Mouse (Mus musculus) hindbrain, embryonic 11.5 days (tissue): ENCODE measurements around the gene Fn3k. TPM values are rescaled to one million over a fixed set of nuclear protein-coding genes. Genes with fewer than 3 reads are reported as not detected.

Experiments
- ATAC-seq: fragments of 200-750 bp; cut with Nextera tagmentation; 2 replicates; pipeline ENCODE4 v1.8.0; 2017; ENCODE audit warnings: mild to moderate bottlenecking, moderate TSS enrichment, moderate library complexity; ENCODE audit not compliant: low FRiP score
- DNase-seq: peaks from one replicate; pipeline ENCODE4 v3.0.0-alpha.2; 2015; ENCODE audit warnings: low spot score
- H3K27ac ChIP-seq: fragments of 300-500 bp; sonication (generic); 2 replicates; pipeline ENCODE4 v1.5.1; 2014; ENCODE audit warnings: mild to moderate bottlenecking, low read depth, low read length
- H3K27me3 ChIP-seq: fragments of 300-500 bp; sonication (generic); 2 replicates; pipeline ENCODE4 v1.6.1; 2014; ENCODE audit warnings: mild to moderate bottlenecking, low read length, moderate library complexity, mixed read lengths; ENCODE audit not compliant: control insufficient read depth, insufficient read depth
- H3K36me3 ChIP-seq: fragments of 300-500 bp; sonication (generic); 2 replicates; pipeline ENCODE4 v1.6.1; 2014; ENCODE audit warnings: mild to moderate bottlenecking, low read length, moderate library complexity, mixed read lengths; ENCODE audit not compliant: control insufficient read depth, insufficient read depth
- H3K4me1 ChIP-seq: fragments of 300-500 bp; sonication (generic); replicated peaks from 2 replicates; pipeline ENCODE4 v1.6.1; 2014; ENCODE audit warnings: low read length, mixed read lengths; ENCODE audit not compliant: control insufficient read depth, insufficient read depth
- H3K4me2 ChIP-seq: fragments of 300-500 bp; sonication (generic); replicated peaks from 2 replicates; pipeline ENCODE4 v1.6.1; 2014; ENCODE audit warnings: mild to moderate bottlenecking, low read depth, low read length
- H3K4me3 ChIP-seq: fragments of 300-500 bp; sonication (generic); 2 replicates; pipeline ENCODE4 v1.5.1; 2014; ENCODE audit warnings: low read depth, low read length
- H3K9ac ChIP-seq: fragments of 300-500 bp; sonication (generic); 2 replicates; pipeline ENCODE4 v1.6.1; 2014; ENCODE audit warnings: low read depth, low read length
- H3K9me3 ChIP-seq: fragments of 300-500 bp; sonication (generic); 2 replicates; pipeline ENCODE4 v1.6.1; 2016; ENCODE audit warnings: low read length; ENCODE audit not compliant: control insufficient read depth
- WGBS: fragments of 180-500 bp; shearing (Covaris S2); extraction: QIAGEN DNeasy Blood & Tissue Kit; methylation state at CpG from one replicate; pipeline ENCODE4 v1.1.7; 2014; 5-methylcytosine and 5-hydroxymethylcytosine counted together
- polyA plus RNA-seq: library from polyadenylated mRNA; unstranded; fragments of >200 nt; fragmentation: Nextera tagmentation; extraction: Ambion mirVana; gene quantifications from 2 replicates; pipeline ENCODE4 v1.2.1, GENCODE M21; 2014

Fn3k gene
- polyA plus RNA-seq, 1 experiment from 2014 or later, result 2.6 TPM

DNA sequence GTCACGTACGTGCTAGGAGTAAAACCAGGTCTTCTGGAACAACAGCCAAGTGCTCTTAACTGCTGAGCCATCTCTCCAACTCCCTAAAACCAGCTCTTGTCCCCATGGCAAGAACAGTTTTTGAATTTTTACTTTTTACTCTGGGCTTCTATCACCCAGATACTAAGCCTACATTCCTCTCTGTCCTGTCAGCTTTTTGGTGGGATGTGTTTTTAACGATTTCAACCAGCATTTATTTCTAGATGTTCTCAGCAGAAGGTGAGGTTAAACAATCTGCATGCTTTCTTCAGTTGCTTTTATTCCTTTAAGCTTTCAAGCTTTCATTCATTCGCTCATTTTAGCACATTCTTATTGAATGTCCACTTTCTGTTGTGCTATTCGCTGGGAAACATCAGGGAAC, 16.7 kb upstream of the Fn3k start:
- H3K27me3 ChIP-seq, result no peaks in the 10 kb centered on the region
- no peaks in the 10 kb centered on the region for H3K9me3 ChIP-seq
- no peak overlapping the region for H3K9ac ChIP-seq
- 87% methylated on average over 5 of the region's 5 CpGs for WGBS
- H3K27ac ChIP-seq, result no peak overlapping the region
- no peak overlapping the region for H3K4me3 ChIP-seq
- DNase-seq (no peak), ATAC-seq (no peak)
- no peaks in the 10 kb centered on the region for H3K36me3 ChIP-seq
- no peak overlapping the region for H3K4me2 ChIP-seq
- H3K4me1 ChIP-seq, result no peaks in the 10 kb centered on the region; the same call in 1 of the 2 replicates

DNA sequence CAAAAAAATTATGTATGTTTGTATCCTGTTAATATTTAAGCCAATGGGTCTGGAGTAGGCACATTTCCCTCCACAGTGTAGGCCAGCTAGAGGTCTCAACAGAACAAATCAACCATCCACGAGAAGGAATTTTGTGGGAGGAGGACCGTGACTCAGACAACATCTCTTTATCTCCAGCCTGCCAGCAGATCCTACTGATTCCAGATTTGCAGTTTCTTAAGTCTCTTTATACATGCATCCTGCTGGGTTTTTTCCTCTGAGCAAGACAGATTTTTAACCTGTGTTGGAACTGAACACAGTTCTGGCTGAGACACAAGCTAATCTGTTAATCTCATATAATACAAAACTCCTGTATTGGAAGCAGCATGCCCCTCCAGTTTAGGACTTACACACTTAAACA, 15.8 kb upstream of the Fn3k start:
- ATAC-seq (no peak), DNase-seq (no peak)
- Histone ChIP-seq H3K36me3 (no peaks in the 10 kb centered on the region), H3K4me1 (no peaks in the 10 kb centered on the region; the same call in 1 of the 2 replicates), H3K27me3 (no peaks in the 10 kb centered on the region), H3K27ac (no peak overlapping the region), H3K9ac (no peak overlapping the region), H3K4me2 (no peak overlapping the region), H3K4me3 (no peak overlapping the region), H3K9me3 (no peaks in the 10 kb centered on the region)
- 74% methylated on average over 2 of the region's 2 CpGs for WGBS

DNA sequence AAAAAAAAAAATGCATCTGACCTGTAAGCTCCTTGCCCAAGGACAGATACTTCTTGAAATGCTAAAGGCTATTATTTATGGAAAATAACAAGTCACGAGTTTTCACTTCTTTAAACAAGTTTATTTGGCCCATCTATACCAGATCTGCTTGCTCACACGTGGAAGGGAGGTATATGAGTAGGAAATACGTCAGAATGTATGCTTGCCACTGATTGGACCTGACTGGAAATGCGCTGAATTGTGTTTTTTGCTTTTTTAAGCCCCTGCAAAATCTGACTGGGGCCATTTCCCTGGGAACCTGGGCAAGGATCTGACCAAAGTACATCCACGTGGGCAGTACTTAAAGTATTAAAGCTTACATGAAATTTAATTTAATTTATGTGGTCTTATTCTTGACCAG, 14.3 kb upstream of the Fn3k start:
- Histone ChIP-seq H3K27me3 (no peaks in the 10 kb centered on the region), H3K9me3 (no peaks in the 10 kb centered on the region), H3K27ac (no peak overlapping the region), H3K4me3 (peak overlapping the region; percentile 64), H3K36me3 (no peaks in the 10 kb centered on the region), H3K9ac (peak overlapping the region; percentile 66), H3K4me2 (peak overlapping the region; percentile 64), H3K4me1 (no peaks in the 10 kb centered on the region; the same call in 1 of the 2 replicates)
- no peak for ATAC-seq
- DNase-seq, result no peak
- WGBS, result 51% methylated on average over 5 of the region's 5 CpGs

DNA sequence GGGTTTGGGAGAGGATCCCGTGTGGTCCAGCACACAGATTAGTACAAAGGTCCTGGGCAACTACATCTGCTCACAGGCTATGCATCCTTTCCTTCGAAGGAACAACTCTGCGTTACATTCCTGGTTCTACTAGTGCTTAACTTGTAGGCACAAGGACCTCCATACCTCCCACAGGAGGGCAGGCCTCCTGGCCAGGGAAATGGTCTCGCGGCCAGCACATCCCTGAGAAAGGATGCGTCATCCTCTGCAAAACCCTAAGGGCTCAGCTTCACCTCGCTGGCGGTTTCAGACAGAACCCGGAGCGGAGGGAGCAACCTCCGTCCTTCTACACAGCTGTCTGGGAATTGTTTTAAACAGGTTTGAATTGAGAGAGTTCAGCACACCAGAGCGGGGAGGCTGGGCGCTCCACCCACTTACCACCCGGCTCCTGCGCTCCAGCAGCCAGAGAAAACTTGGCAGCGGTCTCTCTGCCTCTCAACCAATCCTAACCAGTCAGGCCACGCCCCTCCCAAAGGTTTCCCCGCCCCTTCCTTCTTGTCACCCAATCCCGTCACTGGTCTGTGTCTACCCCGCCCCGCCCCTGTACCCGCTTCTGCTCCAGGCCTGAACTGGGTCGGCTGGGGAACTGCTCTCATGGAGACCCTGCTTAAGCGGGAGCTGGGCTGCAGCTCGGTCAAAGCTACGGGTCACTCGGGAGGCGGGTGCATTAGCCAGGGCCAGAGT, 13.7 kb upstream of the Fn3k start, which contains the start of gene Fn3krp:
TSS of gene Fn3krp (plus strand) at position 572 of the 723 bp plus-strand sequence.
- H3K4me1 ChIP-seq, result no peaks in the 10 kb centered on the region; the same call in 1 of the 2 replicates
- H3K4me2 ChIP-seq, result peak within 1 kb of the TSS; percentile 64
- H3K4me3 ChIP-seq, result peak within 1 kb of the TSS; percentile 64
- no peaks in the 10 kb centered on the region for H3K27me3 ChIP-seq
- ATAC-seq, result peak; percentile 100
- peak within 1 kb of the TSS; percentile 74 for H3K9ac ChIP-seq
- H3K9me3 ChIP-seq, result no peaks in the 10 kb centered on the region
- 2% methylated on average over 28 of the region's 28 CpGs for WGBS
- H3K27ac ChIP-seq, result peak within 1 kb of the TSS; percentile 78
- DNase-seq, result peak; percentile 100
- H3K36me3 ChIP-seq, result no peaks in the 10 kb centered on the region

DNA sequence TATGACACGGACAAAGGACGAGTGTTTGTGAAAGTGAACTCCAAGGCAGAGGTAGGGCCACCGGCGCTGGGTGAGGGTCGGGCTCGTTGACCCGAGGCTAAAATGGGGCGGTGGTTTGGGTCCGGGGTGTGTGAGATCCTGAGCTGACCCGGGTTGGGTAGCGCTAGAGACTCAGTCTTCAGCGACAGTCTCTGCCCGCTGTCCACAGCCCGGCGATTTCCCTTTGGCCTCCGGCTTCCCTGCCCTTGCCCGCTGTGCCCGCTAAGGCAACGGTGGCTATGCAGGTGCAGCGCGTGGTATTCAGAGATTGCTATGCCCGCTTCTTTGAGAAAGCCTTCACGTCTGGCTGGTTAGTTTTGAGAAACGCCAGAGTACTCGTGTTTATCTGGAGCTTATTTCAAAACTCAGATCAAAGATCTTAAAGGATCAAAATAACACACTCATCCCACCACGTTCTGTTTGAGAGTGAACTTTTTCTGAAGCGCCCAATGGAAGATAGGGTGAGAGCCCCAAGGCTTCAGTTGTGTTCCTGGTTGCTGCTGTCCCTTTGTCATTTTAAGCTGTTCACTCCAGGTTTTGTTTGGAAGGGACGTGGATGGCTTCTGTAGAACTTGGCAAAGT, 13.1 kb upstream of the Fn3k start:
- H3K36me3 ChIP-seq, result no peaks in the 10 kb centered on the region
- H3K9me3 ChIP-seq, result no peaks in the 10 kb centered on the region
- H3K9ac ChIP-seq, result peak overlapping the region; percentile 74
- H3K27ac ChIP-seq, result no peak overlapping the region
- H3K4me3 ChIP-seq, result peak overlapping the region; percentile 64
- ATAC-seq (peak; percentile 79), DNase-seq (no peak)
- H3K27me3 ChIP-seq, result no peaks in the 10 kb centered on the region
- H3K4me1 ChIP-seq, result no peaks in the 10 kb centered on the region; the same call in 1 of the 2 replicates
- WGBS, result under 1% methylated on average over 28 of the region's 28 CpGs
- peak overlapping the region; percentile 64 for H3K4me2 ChIP-seq

DNA sequence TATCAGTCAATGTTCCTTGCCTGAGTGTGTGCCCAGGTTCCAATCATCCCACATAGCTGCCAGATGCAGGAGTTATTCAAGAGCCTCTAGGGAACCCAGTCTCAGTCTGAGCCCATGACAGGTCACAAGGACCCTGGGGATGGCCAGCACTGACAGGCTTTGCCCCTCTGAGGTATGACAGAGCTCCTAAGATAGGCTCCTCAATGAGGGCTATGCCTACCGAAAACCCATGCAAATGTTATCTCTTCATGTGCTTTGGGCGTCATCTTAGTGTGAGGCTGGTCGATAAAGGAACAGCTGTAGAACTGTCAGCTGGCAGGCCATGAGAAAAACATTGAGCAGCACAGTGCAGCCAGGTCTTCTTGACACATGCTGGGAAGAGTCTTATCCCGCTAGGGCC, 1.3 kb upstream of the Fn3k start:
- Histone ChIP-seq H3K4me2 (no peak overlapping the region), H3K4me1 (no peaks in the 10 kb centered on the region), H3K9me3 (no peaks in the 10 kb centered on the region), H3K36me3 (no peaks in the 10 kb centered on the region), H3K4me3 (no peak overlapping the region), H3K27me3 (no peaks in the 10 kb centered on the region), H3K9ac (no peak overlapping the region), H3K27ac (no peak overlapping the region)
- no peak for ATAC-seq
- no peak for DNase-seq
- WGBS, result 82% methylated on average over 4 of the region's 4 CpGs

DNA sequence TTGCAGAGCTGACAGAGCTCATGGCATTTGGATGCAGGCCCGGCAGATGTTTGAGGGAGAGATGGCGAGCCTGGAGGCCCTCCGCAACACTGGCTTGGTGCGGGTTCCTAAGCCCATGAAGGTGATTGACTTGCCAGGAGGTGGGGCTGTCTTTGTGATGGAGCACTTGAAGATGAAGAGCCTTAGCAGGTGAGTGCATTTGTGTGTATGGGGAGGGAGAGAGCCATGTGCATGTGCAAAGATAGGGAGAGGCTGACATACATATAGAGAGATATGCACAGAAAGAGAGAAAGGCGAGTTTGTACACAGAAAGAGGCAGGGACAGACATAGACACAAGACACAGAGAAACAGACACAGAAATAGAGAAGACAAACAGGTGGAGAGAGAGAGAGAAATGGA, 2.5 kb downstream of the Fn3k start:
- Histone ChIP-seq H3K4me2 (no peak overlapping the region), H3K4me1 (no peaks in the 10 kb centered on the region), H3K36me3 (no peaks in the 10 kb centered on the region), H3K9me3 (no peaks in the 10 kb centered on the region), H3K27ac (no peak overlapping the region), H3K9ac (no peak overlapping the region), H3K27me3 (no peaks in the 10 kb centered on the region), H3K4me3 (no peak overlapping the region)
- no peak for DNase-seq
- ATAC-seq, result no peak
- WGBS, result 74% methylated on average over 5 of the region's 5 CpGs

DNA sequence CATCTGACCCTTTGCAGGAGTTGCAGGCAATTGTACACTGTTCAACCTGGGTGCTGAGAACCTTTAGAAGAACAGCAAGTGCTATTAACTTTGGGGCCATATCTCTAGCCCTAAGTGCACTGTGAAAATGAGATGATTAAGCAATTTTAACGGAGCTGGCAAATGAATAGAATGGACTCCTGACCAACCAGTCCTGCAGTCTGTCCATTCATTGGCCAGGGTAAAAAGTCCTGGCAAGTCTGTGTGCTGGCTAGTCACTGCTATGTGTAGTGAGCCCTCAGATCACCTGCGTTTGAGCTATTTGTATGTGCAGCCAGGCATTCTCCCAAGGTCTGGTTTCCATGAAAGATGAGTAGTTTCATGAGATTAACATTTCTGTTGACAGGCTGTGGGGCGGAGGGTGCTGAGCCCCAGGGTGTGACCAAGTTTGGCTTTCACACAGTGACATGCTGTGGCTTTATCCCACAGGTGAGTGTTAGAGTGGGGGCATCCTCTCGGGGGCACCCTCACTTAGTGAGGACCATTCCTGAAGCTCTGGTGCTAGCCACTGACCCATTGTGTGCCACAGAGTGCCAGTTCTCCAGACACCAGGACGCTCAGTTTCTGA, 5.1 kb downstream of the Fn3k start:
- 71% methylated on average over 5 of the region's 5 CpGs for WGBS
- ATAC-seq (no peak), DNase-seq (no peak)
- Histone ChIP-seq H3K4me3 (no peak overlapping the region), H3K36me3 (no peaks in the 10 kb centered on the region), H3K9me3 (no peaks in the 10 kb centered on the region), H3K4me2 (no peak overlapping the region), H3K9ac (no peak overlapping the region), H3K4me1 (no peaks in the 10 kb centered on the region), H3K27me3 (no peaks in the 10 kb centered on the region), H3K27ac (no peak overlapping the region)
